Mouse (Mus musculus): ENCODE measurements around the gene Fndc11.
"Not testable (repeated sequence)": the region's sequence is repeated elsewhere in the genome, so short reads cannot be mapped to it uniquely, and the experiment has no call there.

Gene Fndc11

DNA sequence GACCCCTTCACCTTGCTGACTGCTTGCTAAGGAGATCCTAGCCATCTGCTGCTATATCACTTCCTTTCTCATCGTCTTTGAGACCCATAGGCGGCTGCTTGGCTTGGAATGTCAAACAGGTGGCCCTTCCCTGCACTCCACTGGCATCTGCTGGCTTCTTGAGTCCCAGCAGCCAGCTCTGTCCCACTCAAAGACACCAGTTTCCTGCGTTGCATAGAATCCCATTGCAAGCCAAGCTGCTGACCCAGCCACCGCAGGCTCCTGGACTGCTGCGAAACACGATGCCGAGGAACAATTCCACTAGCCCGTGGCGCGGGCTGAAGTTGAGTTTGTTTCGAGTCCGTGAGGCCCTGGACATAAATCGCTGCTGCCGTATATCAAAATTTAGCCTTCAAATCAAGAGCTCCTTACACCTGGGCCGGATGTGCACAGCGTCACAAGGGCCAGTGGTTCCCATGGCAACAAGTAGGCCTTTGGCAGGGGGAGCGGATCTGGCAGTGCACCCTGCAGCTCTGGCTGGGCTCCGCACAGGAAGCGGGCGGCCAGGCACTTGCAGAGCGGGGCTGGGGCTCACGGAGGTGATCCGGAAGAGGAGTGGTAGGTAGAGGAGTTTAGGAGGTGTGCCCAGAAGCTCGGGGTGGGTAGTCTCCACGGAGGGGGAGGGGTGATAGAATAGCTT is at the start of gene Fndc11:
Gene Fndc11, plus strand, starts transcription at position 476 of the 679 bp plus-strand sequence.
- DNase-seq, result peak; percentile 48

DNA sequence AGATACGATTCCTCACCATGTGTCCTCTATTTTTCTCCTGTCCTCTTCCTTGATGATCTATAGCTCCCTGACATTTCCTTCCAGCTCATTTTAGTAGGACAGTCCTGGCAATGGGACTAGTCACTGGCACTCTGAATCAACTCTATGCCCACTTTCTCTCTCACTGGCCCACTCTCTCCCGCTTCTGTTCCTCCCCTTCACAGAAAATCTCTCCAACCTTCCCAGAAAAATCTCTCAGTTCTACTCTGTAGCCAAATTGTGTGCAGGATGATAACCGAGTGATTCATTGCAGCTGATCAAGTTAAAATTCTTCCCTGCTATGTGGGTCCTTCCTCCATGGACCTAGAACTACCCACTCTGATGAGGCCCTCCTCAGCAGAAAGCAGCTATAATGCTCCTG is 45.2 kb upstream of the Fndc11 start:
- DNase-seq, result no peak

DNA sequence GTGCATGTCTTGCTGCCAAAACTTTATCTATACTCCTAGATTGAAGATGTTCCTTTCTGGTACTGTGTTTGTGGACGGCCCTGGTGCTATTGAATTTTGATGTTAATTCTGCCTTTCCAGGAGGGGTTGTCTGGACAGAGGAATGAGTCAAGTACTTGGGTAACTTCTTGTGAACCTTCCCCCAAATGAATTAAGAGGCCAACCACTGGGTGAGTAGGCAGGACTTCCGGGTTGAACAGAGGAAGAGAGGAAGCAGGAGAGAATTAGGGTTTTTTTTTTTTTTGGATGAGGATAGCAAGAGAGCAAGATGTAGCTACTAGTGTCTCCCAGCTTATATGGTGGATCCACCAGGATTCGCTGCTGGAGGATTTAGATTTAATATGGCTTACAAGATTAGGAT is 41.8 kb upstream of the Fndc11 start:
- no peak for DNase-seq

DNA sequence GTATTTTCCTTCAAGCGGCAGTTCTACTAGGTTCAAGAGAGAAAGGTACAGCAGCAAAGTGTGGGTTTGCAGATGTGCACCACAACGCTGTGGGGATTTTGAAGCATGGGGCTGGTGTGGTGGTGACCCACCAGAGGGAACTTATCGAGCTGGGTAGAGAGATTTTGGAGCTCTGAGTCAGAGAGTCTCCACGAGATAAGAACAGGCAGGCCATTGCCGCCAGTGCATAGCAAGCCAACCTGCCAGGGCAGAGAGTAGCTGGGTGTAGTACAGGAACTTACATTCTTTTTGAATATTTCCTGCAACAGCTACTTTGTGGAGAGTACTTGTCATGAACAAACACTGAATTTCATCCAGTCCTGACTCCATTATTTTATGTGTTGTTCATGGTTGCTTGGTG is 41.3 kb upstream of the Fndc11 start:
- no peak for DNase-seq

DNA sequence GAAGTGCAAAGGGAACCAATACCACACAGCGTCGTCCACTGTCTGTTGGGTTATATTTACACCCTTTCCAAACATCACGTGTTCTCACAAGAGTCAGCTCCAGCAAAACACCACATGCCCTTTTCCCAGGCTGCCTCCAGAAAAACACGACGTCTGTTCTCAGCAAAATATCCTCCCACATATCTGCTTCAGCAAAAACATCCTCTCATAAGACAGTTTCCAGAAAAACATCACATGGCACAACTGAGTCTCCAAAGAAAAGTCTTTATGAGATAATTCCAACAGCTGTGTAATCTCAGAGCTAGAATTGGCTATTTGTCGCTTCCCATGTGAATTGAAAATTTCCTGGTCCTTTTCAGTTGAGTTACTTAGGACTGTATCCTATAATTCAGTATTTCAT is 38.9 kb upstream of the Fndc11 start:
- DNase-seq, result no peak

DNA sequence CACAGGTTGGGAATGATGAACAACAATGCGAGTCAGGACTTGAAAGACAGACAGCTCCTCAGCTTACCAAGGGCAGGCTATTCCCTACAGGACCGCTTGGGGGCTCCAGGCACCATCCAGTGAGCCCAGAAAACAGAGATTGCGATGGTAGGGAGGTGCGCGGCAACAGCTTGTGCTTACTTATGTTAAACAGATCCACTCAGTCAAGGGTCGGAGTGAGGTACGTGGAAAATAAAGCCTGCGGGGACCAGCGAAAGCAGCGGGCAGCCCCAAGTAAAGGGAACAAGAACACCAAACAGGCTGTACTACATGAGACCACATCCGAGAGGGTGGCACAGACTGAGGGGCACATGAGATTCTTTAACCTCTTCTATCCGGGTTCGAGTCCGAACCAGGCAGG is 33.2 kb upstream of the Fndc11 start:
- peak; percentile 84 for DNase-seq

DNA sequence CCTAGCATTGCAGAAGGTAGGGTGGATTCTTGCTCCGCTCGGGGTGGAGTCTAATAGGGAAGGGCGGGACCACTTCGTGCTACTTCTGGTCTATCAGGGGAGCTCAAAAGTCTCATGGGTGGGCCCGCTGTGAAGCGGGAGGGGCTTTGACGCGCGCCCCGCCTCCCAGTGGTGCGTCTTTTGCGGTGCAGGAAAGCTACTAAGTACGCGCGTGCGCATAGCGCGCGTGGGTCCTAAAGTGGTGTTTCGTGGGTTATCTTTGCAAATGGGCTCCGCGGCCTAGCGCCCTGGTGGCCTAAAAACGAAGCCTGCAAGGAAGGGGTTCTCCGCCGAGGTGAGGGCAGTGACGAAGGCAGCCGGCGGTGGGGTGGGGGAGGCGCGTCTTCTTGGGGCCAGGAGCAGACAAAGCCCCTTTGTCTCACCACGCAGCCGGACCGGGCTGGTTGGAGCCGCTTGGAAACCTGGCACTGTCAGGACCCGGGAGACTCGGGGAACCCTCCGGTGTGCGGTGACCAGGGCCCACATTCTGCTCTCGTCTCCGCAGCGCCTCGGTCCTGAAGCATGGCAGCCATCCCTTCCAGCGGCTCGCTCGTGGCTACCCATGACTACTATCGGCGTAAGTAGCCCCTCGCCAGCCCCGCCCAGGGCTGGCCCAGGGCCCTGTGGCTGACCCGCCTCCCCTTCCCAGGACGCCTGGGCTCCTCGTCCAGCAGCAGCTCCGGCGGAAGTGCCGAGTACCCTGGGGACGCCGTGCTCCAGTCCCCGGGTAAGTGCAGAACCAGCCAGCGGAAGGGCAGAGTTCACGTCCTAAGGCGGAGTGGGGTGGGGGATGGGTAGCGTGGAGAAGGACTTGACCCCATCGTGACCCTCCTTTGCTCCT is 32.5 kb upstream of the Fndc11 start, which contains the start of gene Ppdpf:
Gene Ppdpf, plus strand, starts transcription at position 127 of the 880 bp plus-strand sequence.
- DNase-seq, result peak; percentile 82

DNA sequence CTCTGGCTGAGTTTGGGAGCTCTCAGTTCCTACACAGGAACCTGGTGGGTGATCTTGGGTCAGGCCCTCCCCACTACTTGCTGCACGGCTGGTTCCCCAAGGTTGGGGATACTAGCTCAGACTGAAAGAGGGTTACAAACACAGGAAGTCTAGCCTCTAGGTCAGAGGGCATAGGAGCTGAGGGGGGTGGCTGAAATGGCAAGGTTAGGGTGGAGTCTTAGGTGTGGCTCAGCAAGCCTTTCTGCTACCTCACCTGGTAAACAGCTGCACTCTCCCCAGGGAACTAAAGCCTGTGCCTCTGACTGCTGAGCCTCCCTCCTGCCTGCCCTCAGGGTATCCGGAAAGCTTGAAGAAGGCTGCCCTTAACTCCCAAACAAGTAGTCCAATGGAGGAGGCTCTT is 31.1 kb upstream of the Fndc11 start:
- no peak for DNase-seq

DNA sequence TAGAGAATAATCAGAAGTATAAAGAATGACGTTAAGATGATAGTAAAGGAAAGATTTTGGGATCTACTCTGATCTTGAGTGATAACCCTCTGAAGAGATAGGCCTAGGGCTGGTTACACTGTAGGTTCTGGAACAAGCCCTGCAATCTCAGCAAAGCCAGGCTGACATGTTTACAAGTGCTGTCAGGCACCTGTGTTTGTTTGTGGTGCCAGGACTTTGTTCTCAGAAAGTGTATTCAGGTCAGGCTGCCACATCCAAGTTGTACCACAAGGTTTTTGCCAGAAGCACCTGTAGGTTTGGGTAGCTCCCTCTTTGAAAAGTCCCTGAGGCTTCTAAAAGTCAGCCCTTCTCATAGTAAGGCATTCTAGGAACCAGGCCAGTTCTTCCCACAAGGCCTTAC is 30.5 kb upstream of the Fndc11 start:
- DNase-seq, result no peak

DNA sequence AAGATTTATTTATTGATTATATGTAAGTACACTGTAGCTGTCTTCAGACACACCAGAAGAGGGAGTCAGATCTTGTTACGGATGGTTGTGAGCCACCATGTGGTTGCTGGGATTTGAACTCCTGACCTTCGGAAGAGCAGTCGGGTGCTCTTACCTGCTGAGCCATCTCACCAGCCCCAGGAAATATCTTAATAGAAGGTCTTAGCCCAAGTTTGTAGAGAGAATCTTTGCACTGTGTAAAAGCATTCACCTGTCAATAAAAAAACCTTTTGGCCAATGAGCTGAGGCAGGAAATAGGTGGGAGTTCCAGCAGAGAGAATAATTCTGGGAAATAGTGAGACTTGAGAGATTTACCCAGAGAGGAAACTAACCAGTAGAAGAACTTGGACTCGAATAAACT is 28.4 kb upstream of the Fndc11 start:
- DNase-seq, result not testable (repeated sequence)

DNA sequence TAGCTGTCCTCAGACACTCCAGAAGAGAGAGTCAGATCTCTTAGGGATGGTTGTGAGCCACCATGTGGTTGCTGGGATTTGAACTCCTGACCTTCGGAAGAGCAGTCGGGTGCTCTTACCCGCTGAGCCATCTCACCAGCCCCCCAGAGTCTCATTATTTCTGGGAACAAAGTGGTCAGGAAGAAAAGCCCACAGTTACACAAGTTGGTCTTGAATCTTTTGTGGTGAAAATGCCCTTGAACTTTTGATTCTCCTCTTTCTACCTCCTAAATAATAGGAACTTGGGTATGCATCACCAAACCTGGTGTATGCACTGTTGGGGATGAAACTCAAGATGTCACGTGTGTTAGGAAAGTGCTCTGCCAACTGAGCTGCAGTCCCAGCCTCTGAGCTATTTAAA is 27.9 kb upstream of the Fndc11 start:
- DNase-seq, result no peak

DNA sequence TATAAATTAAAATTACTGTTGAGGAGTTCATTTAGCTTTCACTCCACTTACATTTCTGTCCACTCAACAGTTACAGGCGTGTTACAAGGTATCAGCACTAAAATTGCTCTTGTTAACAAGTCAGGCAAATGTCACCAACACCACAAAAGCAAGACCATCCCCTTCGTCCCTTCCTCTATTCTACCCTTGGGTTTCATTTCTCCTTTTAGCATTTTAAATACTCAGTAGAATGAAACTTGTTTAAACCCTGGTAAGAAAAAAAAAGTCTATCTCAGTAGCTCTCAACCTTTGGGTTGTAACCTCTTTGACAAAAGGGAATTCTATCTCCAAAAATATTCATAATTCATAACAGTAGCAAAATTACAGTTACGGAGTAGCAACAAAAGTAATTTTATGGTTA is 26.8 kb upstream of the Fndc11 start:
- DNase-seq, result no peak

DNA sequence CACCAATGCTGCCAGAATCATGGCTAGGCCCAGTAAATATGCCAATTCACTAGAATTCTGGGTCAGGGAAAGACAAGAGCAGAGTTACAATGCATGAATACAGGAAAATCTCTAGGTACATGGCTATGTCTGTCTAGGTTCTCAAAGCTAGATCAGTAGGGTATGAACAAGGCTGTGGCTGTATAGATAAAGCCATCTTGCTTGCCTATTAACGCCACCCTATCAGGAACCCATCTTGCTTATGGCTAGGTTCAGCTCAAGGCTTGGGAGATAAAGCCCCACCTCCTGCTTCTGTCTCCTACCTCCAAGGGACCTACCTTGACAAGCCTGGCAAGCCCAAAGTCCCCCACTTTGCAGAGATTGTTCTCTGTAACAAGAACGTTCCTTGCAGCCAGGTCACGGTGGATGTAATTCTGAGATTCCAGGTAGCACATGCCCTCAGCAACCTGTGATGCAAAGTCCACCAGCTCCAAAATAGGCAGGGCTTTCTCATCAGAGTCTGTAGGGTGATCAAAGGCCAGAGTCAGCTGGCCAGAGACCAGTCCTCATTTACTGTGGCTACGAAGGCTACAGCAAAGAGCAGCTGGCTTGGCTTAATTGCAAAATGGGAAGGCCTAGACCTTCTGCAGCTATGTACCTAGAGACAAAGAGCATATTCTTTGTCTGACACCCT is 23.0 kb upstream of the Fndc11 start:
- DNase-seq, result no peak

DNA sequence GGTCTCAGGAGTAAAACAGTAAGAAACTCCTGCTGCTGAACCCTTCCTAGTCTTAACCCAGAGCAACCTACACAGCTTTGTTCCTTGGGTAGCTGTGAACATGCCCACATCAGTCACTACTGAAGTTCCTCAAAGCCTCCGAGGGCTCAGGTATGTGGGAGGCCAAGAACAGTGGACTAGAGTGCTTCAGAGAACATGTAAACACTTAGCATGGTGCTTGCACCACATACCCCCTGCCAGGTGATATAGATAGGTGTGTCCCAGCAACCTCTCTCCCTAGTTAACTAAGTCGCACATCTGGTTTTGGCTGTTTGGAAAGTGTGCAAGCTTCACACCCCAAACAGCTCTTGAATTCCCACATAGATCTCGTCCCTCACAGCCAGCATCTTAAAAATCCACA is 18.2 kb upstream of the Fndc11 start:
- DNase-seq, result no peak

DNA sequence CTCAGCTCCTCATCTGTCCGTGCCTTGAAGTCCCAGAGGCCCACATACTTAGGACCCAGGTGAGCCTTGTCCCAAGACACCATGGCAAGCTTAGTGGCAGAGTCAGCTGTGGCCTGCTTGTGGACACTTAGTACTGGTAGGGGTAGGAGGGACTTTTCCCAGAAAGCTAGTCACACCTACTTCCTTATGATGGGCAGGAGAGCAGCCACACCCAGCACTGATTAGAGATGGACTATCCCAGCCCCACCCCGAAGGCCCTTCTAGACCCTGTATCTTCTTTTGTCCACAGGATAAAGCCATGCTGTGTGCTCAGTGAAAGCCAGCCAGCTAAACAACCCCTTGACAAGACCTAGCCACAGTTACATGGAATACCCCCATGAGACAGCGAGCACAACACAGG is 17.4 kb upstream of the Fndc11 start, which contains the start of gene Ptk6:
Gene Ptk6, minus strand, starts transcription at position 368 of the 400 bp plus-strand sequence.
- no peak for DNase-seq

DNA sequence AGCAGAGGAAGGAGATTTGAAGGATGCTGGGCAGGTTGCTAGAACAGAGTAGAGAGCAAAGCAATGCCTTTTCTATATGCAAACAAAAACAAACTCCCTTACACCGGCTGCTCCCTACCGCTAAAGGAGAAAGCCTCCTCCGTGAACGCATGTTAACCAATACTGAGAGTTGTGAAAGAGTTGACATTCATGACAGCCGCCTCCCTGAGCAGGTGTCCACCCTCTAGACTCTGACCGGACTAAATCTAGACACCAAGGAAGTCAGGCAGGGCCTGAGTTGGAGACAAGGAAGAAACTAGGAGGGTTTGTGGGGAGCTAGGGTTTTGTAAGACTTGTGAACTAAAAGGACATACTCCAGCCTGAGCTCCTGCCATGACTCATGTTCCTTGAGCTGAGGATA is 16.9 kb upstream of the Fndc11 start:
- no peak for DNase-seq

DNA sequence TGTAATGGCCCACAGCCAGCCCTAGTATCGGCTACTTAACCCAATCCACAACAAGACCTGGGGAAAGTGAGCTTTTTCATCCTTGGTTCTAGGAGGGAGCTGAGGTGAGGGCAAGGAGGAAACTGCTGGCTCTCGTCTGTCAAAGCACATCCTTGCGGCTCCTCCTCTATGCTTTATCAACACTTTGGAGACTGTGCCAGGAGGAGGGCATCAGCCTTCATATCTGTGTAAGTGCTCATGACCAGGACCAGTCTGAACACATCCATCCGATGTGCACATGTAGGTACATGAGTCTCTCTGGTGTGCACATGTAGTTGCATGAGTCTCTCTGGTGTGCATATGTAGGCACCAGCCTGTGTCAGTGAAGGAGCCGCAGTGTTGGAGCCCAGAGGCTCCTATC is 14.1 kb upstream of the Fndc11 start:
- DNase-seq, result no peak

DNA sequence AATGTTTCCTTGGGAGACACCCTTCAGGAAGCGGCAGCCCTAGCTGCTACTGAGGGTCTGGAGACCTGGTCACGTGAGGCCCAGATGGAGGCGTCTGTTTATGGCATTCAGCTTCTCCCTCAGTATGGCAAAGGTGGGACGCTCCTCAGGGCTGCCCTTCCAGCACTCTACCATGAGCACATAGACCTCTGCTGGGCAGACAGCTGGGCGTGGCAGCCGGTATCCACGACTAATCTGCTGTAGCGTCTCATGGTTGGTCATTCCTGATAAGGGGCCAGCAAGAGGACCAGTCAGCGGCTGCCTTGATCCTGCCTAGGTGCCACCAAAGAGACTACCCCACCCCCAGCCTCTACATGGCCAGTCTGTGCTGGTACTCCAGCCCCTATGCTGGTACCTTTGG is 13.7 kb upstream of the Fndc11 start:
- DNase-seq, result no peak

DNA sequence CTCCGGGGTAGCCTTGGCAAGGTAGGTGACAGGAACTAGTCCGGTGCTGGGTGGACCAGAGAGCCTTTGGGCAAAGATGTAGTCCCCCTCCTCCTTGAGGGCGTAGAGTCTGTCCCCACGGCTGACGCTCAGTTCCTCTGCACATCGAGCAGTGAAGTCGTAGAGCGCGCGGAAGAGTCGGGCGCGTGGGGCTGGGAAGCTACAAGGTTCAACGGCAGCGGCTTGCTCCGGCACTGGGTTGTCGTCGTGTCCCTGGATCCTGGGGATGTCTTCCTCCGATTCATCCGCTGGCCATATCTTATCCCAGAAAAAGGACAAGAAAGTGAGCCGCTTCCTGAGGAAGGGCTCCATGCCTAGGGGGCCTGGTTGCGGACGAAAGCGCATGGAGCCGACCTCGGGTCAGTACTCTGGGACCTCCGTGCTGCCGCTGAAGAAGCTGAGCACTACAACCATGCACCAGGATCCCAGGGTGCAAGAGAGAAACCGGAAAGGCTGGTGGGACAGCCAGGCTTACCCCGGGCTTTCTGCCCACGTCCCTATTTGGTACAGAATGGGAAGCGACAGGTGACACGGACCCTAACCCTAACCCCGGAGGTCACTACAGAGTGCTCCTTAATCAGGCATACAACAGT is 7.3 kb upstream of the Fndc11 start:
- no peak for DNase-seq

DNA sequence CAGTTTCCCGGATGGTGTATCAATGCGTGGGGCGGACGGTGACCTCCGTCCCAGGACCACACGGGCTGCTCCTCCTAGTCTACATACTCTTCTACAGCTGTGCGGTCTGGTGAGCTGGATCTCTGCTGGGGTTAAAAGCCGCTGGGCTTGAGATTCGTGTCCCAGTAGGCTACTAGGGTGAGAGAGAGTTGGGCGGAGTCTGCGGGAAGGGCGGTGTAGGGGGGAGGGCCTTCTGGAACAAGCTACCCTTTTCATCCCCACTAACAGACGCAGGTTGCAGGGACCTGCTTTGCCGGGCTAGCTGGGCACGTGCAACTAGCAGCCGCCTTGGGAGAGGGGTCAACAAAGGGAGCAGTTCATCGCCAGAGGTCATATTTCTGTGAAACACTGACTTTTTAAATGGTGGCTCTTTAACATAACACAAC is 6.8 kb upstream of the Fndc11 start, which contains the start of gene Srms:
Gene Srms, minus strand, starts transcription at position 165 of the 425 bp plus-strand sequence.
- DNase-seq, result no peak

DNA sequence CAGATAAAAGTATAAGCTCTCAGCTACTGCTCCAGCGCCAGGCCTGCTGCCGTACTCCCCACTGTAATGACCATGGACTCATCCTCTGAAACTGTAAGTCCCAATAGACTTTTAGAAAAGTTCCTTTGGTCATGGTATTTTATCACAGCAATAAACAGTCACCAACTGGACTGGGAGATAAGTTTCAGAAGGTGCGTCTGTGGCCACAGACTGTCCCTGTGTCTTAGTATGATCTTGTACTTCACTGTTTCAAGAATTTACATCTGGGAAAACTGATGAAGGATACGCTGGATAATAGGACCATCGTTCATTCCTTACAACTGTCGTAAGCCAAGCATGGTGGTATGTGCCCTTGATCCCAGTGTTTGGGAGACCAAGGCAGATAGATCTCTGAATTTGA is 3.8 kb upstream of the Fndc11 start:
- DNase-seq, result no peak

DNA sequence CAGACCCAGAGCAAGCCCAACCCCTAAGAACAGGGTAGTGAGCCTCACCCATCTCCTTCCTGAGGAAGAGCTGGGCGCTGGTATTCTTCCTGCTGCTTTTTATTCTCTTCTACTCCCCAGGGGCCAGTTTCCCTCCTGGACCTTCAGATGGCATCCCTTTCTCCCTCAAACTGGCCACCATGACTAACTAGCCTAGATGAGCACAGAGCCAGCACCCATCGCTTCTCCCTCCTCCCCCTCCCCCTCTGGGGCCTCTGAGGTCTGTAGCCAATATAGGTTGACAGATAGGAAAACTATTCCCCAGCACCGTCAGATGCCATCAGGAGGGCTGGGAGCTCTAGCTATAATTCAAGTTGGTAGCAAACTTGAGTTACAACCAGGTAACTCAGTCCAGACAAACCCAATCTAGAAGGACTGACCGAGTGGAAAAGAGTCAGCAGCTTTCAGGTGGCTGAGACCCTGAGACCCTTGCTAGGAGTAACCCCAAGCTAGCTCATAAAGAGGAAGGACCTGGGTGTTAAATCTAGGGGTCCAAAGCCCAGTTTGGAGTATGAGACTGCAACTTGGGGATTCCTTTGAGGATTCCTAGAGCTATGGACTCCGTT is 830 bp upstream of the Fndc11 start:
- DNase-seq, result no peak

DNA sequence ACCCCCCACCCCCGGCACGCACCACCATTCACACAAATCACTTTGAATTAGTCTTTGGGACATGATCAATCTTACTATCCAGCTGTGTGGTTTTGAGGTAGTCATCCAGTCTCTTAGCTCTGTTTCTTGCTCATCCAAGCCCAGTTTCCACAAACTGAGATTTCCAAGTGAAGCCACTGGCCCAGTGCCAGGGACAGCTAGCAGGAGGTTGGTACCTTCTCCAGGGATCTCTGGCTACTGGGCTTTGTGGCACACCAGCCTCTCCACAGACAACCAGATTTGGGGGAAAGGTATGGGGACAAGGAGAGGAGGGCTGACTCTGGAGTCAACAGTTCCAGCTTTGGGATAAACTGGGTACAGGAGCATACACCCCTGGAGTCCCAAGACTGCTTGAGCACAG is 548 bp downstream of the Fndc11 start:
- DNase-seq, result peak; percentile 21

Data from cerebellum, adult 11 months (tissue).